9 mouse cellular contexts compared by ENCODE assay signal in genomic region chr2:13793969-13794363, GRCm38 (mm10). TPM values are rescaled to one million over a fixed set of nuclear protein-coding genes. Genes with fewer than 3 reads are reported as not detected.
DNase-seq lines count a peak whose midpoint lies in the region; ATAC-seq and TF ChIP-seq lines count a peak whose summit lies in the region.
"Had no signal": no experiment of that assay in that cellular context is flagged by ENCODE, and none has a peak within 500 bp of the region (broad histone marks: within the 10 kb centered on the region; RNA-seq: fewer than 3 reads in every experiment).

St8sia6 (minus strand) TSS chr2:13794064.

- no peak within 1 kb of the TSS for H3K27ac ChIP-seq in heart, embryonic 13.5 days (replicated peaks)
- no peak within 1 kb of the TSS for H3K27ac ChIP-seq in forebrain, embryonic 15.5 days (replicated peaks)
- H3K27ac ChIP-seq in liver, embryonic 14.5 days, result no peak within 1 kb of the TSS

- H3K27me3 ChIP-seq in heart, embryonic 13.5 days (replicated peaks), result peaks cover 68% of the 10 kb centered on the region
- H3K27me3 ChIP-seq in E14TG2a.4 (ENCODE audit: insufficient read depth, low read length), result peaks cover 52% of the 10 kb centered on the region
- H3K27me3 ChIP-seq in forebrain, embryonic 15.5 days, result peaks cover 17% of the 10 kb centered on the region; the same call in 1 of the 2 replicates
- peaks cover 25% of the 10 kb centered on the region for H3K27me3 ChIP-seq in liver, embryonic 14.5 days (ENCODE audit: control insufficient read depth, insufficient read depth, low read length)

- peaks cover 11% of the 10 kb centered on the region for H3K4me1 ChIP-seq in heart, embryonic 13.5 days
- H3K4me1 ChIP-seq in E14TG2a.4 (replicated peaks; ENCODE audit: low read depth, low read length), result peaks cover 10% of the 10 kb centered on the region; the same call in 1 of the 2 replicates
- H3K4me1 ChIP-seq in forebrain, embryonic 15.5 days, result peaks cover 9% of the 10 kb centered on the region
- no peaks in the 10 kb centered on the region for H3K4me1 ChIP-seq in liver, embryonic 14.5 days (replicated peaks; ENCODE audit: control insufficient read depth in 2 of 2, insufficient read depth in 2 of 2, low read length in 1 of 2)

- TF ChIP-seq CTCF in E14TG2a.4 (conservative IDR thresholded peaks at IDR 0.05; ENCODE audit: low read length), result no peak
- no peak for TF ChIP-seq CTCF in liver, embryonic 14.5 days (IDR thresholded peaks at IDR 0.05; ENCODE audit: low read depth)

- H3K36me3 ChIP-seq in heart, embryonic 13.5 days, result no peaks in the 10 kb centered on the region
- no peaks in the 10 kb centered on the region for H3K36me3 ChIP-seq in E14TG2a.4 (ENCODE audit: insufficient read depth, low read length)
- no peaks in the 10 kb centered on the region for H3K36me3 ChIP-seq in forebrain, embryonic 15.5 days
- no peaks in the 10 kb centered on the region for H3K36me3 ChIP-seq in liver, embryonic 14.5 days (replicated peaks; ENCODE audit: control insufficient read depth, insufficient read depth, low read depth)

- 54% methylated on average over 8 of the region's 8 CpGs for WGBS in heart, embryonic 13.5 days
- WGBS in forebrain, embryonic 15.5 days, result 54% methylated on average over 8 of the region's 8 CpGs
- WGBS in liver, embryonic 14.5 days (ENCODE audit: insufficient replicate concordance), result 42% methylated on average over 8 of the region's 8 CpGs

- no peaks in the 10 kb centered on the region for H3K9me3 ChIP-seq in heart, embryonic 13.5 days
- H3K9me3 ChIP-seq in E14TG2a.4 (ENCODE audit: low read length), result no peaks in the 10 kb centered on the region
- no peaks in the 10 kb centered on the region for H3K9me3 ChIP-seq in forebrain, embryonic 15.5 days
- no peaks in the 10 kb centered on the region for H3K9me3 ChIP-seq in liver, embryonic 14.5 days (ENCODE audit: control insufficient read depth, low read length)

- H3K4me3 ChIP-seq in heart, embryonic 13.5 days, result peak within 1 kb of the TSS; percentile 62
- H3K4me3 ChIP-seq in E14TG2a.4 (replicated peaks; ENCODE audit: low read length), result peak within 1 kb of the TSS; percentile 80
- H3K4me3 ChIP-seq in forebrain, embryonic 15.5 days, result peak within 1 kb of the TSS; percentile 78
- H3K4me3 ChIP-seq in liver, embryonic 14.5 days (ENCODE audit: insufficient read depth in 1 of 2, low read depth in 2 of 2, low read length in 2 of 2), result peak within 1 kb of the TSS; percentile 13 to 48; a peak in 3 of 4 replicates
- H3K4me3 ChIP-seq: myocyte had no signal

- H3K4me2 ChIP-seq in heart, embryonic 13.5 days, result peak within 1 kb of the TSS; percentile 91
- peak within 1 kb of the TSS; percentile 98 for H3K4me2 ChIP-seq in forebrain, embryonic 15.5 days (replicated peaks)
- peak within 1 kb of the TSS; percentile 58 for H3K4me2 ChIP-seq in liver, embryonic 14.5 days (ENCODE audit: low read depth)

- intact Hi-C loops in heart, postnatal 14 days (cut with DNase I), result loop anchor here (10.0 kb wide), 1 partner anchor 499 kb away; no protein-coding TSS in a partner anchor

- no peak for TF ChIP-seq EP300 in liver, embryonic 14.5 days (IDR thresholded peaks at IDR 0.05; ENCODE audit: low read depth)

- DNase-seq in heart, postnatal 14 days, result no peak
- DNase-seq in liver, embryonic 14.5 days (ENCODE audit: low read depth in 3 of 3, low spot score in 3 of 3), result no peak
- no peak for DNase-seq in left cerebral cortex, adult 11 months (ENCODE audit: low spot score)
- no peak for DNase-seq in cerebellum, adult 9-11 months
- DNase-seq in kidney, postnatal 25 days, result no peak

- ATAC-seq in heart, embryonic 13.5 days (ENCODE audit: extremely low read depth, insufficient number of reproducible peaks, low FRiP score, low TSS enrichment), result no peak
- ATAC-seq in forebrain, embryonic 15.5 days (replicated peaks), result no peak
- ATAC-seq in liver, embryonic 14.5 days (ENCODE audit: insufficient read depth), result no peak

- peak within 1 kb of the TSS; percentile 68 for H3K9ac ChIP-seq in heart, embryonic 13.5 days
- H3K9ac ChIP-seq in forebrain, embryonic 15.5 days (replicated peaks), result peak within 1 kb of the TSS; percentile 69
- no peak within 1 kb of the TSS for H3K9ac ChIP-seq in liver, embryonic 14.5 days (replicated peaks)

RNA-seq across cellular contexts. Expression of gene St8sia6, which starts in this region (rescaled TPM):
- polyA plus RNA-seq in heart, embryonic 13.5 days (2015; fragmentation: Nextera tagmentation; extraction: Ambion mirVana), result 0.70 TPM in 2 replicates
- 1 to 10 TPM; 2.3 to 2.5 TPM for total RNA-seq in heart, postnatal 14 days (2021)
- 0.31 and 0.34 TPM in 2 replicates for polyA plus RNA-seq in forebrain, embryonic 15.5 days (2015; fragmentation: Nextera tagmentation; extraction: Ambion mirVana)
- 0.01 TPM in 2 replicates for polyA plus RNA-seq in liver, embryonic 14.5 days (2012; rRNA removed)
- 0.04 TPM in 1 of 2 replicates, not detected in the other for polyA plus RNA-seq in liver, embryonic 14.5 days (2014; fragmentation: Nextera tagmentation; extraction: Ambion mirVana)
